Mouse (Mus musculus) heart, embryonic 13.5 days (tissue): ENCODE results near the gene Cdc40. TPM values are rescaled to one million over a fixed set of nuclear protein-coding genes. Genes with fewer than 3 reads are reported as not detected.

ENCODE experiments used
- ATAC-seq: fragments of 200-750 bp; cut with Nextera tagmentation; 2 replicates; pipeline ENCODE4 v1.8.0; 2017; ENCODE audit warnings: moderate TSS enrichment; ENCODE audit not compliant: insufficient number of reproducible peaks, low FRiP score, low TSS enrichment; ENCODE audit errors: extremely low read depth
- H3K27ac ChIP-seq: fragments of 300-500 bp; sonication (generic); replicated peaks from 2 replicates; pipeline ENCODE4 v1.5.1; 2015; ENCODE audit warnings: moderate library complexity, mild to moderate bottlenecking, inconsistent platforms
- H3K27me3 ChIP-seq: fragments of 300-500 bp; sonication (generic); replicated peaks from 2 replicates; pipeline ENCODE4 v1.6.1; 2015; ENCODE audit warnings: mild to moderate bottlenecking, inconsistent platforms
- H3K36me3 ChIP-seq: fragments of 300-500 bp; sonication (generic); 2 replicates; pipeline ENCODE4 v1.6.1; 2015; ENCODE audit warnings: mild to moderate bottlenecking, inconsistent platforms
- H3K4me1 ChIP-seq: fragments of 300-500 bp; sonication (generic); 2 replicates; pipeline ENCODE4 v1.6.1; 2015; ENCODE audit warnings: inconsistent platforms
- H3K4me2 ChIP-seq: fragments of 300-500 bp; sonication (generic); 2 replicates; pipeline ENCODE4 v1.6.1; 2015; ENCODE audit warnings: inconsistent platforms, mild to moderate bottlenecking, moderate library complexity
- H3K4me3 ChIP-seq: fragments of 300-500 bp; sonication (generic); 2 replicates; pipeline ENCODE4 v1.5.1; 2015; ENCODE audit warnings: moderate library complexity, mild to moderate bottlenecking, inconsistent platforms
- H3K9ac ChIP-seq: fragments of 300-500 bp; sonication (generic); 2 replicates; pipeline ENCODE4 v1.6.1; 2015; ENCODE audit warnings: inconsistent platforms, mild to moderate bottlenecking, moderate library complexity
- H3K9me3 ChIP-seq: fragments of 300-500 bp; sonication (generic); 2 replicates; pipeline ENCODE4 v1.6.1; 2016; ENCODE audit warnings: inconsistent platforms
- WGBS: fragments of 180-500 bp; shearing (Covaris S2); methylation state at CpG from one replicate; pipeline ENCODE4 v1.1.7; 2015; ENCODE audit warnings: mixed read lengths; 5-methylcytosine and 5-hydroxymethylcytosine counted together
- polyA plus RNA-seq: library from polyadenylated mRNA; unstranded; fragments of >200 nt; fragmentation: Nextera tagmentation; extraction: Ambion mirVana; gene quantifications from 2 replicates; pipeline ENCODE4 v1.2.1, GENCODE M21; 2015

Cdc40 gene
- polyA plus RNA-seq, result 19.9 and 21.2 TPM in 2 replicates

GRCm38 (mm10) chr10:40882831-40883643 is at the start of gene Cdc40, which contains the start of gene Wasf1:
Cdc40 (minus strand) TSS chr10:40883311.
Wasf1 (plus strand) TSS chr10:40883475.
- Histone ChIP-seq H3K27me3 (no peaks in the 10 kb centered on the region), H3K4me1 (peaks cover 44% of the 10 kb centered on the region), H3K4me2 (peak within 1 kb of the TSS; percentile 92), H3K36me3 (peaks cover 7% of the 10 kb centered on the region), H3K4me3 (peak within 1 kb of the TSS; percentile 96), H3K9me3 (no peaks in the 10 kb centered on the region), H3K27ac (peak within 1 kb of the TSS; percentile 92), H3K9ac (peak within 1 kb of the TSS; percentile 93)
- WGBS, result under 1% methylated on average over 44 of the region's 44 CpGs
- peak; percentile 97 for ATAC-seq

DNA sequence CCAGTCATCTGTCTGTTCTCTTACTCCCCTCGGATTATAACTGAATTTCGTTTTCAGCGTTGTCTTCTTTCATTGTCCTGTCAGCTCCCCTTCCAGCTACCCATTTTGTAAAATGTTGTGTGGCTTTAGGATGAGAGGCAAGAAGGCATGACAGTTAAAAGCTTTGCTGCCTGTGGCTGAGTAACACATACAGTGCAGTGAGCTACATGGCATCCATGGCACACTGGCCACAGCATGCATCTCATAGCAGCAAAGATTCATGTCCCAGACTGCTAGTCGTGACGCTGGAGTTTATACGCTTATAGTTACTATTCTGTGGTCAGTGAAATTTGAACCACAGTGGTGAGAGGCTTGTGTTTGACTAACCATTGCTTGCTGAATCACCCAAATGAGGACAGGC is 36.4 kb upstream of the Cdc40 start:
- Histone ChIP-seq H3K9me3 (no peaks in the 10 kb centered on the region), H3K4me1 (0 out of 2 replicates have a peak, but pooled peaks cover 4% of the 10 kb centered on the region), H3K4me3 (no peak overlapping the region), H3K36me3 (peaks cover 7% of the 10 kb centered on the region), H3K27me3 (no peaks in the 10 kb centered on the region), H3K27ac (no peak overlapping the region), H3K4me2 (no peak overlapping the region), H3K9ac (no peak overlapping the region)
- WGBS, result 84% methylated on average over 6 of the region's 6 CpGs
- ATAC-seq, result no peak

DNA sequence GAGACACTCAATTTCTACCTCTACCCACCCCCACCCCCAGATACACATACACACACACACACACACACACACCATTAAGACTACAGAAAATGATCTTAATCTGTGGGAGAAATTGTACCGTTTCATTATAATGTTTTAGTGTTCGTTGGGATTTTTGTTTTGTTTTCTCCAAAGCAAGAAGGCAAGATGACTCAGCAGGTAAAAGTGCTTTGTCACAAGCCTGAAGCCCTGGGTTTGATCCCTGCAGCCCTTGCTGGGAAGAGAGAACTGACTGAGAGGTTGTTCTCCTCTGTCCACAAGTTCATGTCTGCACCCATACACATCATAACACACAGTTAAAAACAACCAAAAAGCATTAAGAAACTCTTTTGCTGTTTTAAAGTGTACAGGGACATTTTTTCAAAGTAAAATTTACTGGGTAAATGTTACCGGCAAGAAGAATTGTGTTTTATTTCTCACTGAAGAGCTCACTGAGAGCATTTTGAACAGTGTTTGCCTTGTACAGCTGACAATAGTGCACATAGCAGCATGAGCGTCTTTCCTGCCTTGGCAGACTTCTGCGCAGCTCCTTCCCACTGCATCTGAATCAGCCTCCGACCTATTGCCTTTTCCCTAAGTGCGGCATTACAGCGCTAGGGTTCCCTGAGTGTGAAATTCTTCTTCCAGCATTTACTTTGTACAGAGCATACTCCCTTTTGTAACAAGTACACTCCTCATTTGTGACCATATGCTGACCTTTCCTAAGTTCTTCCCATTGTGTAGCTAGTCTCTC is 35.7 kb upstream of the Cdc40 start:
- H3K27ac ChIP-seq, result no peak overlapping the region
- H3K9ac ChIP-seq, result no peak overlapping the region
- no peaks in the 10 kb centered on the region for H3K27me3 ChIP-seq
- no peak for ATAC-seq
- H3K4me1 ChIP-seq, result 0 out of 2 replicates have a peak, but pooled peaks cover 4% of the 10 kb centered on the region
- H3K4me2 ChIP-seq, result no peak overlapping the region
- 80% methylated on average over 8 of the region's 8 CpGs for WGBS
- H3K9me3 ChIP-seq, result no peaks in the 10 kb centered on the region
- H3K4me3 ChIP-seq, result no peak overlapping the region
- peaks cover 7% of the 10 kb centered on the region for H3K36me3 ChIP-seq

- Histone ChIP-seq H3K27ac (no peak overlapping the region), H3K4me2 (no peak overlapping the region), H3K4me3 (no peak overlapping the region), H3K36me3 (no peaks in the 10 kb centered on the region; the same call in 1 of the 2 replicates), H3K9me3 (no peaks in the 10 kb centered on the region), H3K27me3 (no peaks in the 10 kb centered on the region), H3K9ac (no peak overlapping the region), H3K4me1 (peaks cover 11% of the 10 kb centered on the region; the same call in 1 of the 2 replicates)
- 79% methylated on average over 2 of the region's 2 CpGs for WGBS
- ATAC-seq, result no peak
These were observed 32.1 kb upstream of the Cdc40 start for GRCm38 (mm10) chr10:40915240-40915639.

DNA sequence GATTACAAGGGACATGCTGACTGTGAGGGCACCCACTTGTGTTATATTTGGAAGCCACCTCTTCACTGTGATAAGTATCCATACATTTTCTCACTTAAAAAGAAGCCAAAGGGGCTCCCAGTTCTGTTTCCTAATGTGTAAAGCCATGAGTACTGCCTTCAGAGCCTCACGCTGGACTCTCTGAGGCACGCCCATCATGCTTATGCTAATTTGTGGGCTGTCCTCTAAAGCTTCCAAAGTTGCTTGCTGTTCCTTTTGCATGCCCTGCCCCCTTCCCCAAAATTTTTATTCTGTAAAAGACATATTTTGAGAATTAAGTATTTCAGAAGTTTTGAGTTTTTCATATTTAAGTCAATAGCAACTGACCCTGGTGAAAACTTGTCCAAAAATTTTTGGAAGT is 27.7 kb upstream of the Cdc40 start:
- no peak for ATAC-seq
- peaks cover 18% of the 10 kb centered on the region for H3K4me1 ChIP-seq
- H3K4me2 ChIP-seq, result peak overlapping the region; percentile 50
- H3K9me3 ChIP-seq, result no peaks in the 10 kb centered on the region
- H3K36me3 ChIP-seq, result no peaks in the 10 kb centered on the region; the same call in 1 of the 2 replicates
- H3K4me3 ChIP-seq, result no peak overlapping the region
- no peak overlapping the region for H3K9ac ChIP-seq
- 39% methylated on average over 2 of the region's 2 CpGs for WGBS
- H3K27me3 ChIP-seq, result no peaks in the 10 kb centered on the region
- H3K27ac ChIP-seq, result peak overlapping the region; percentile 16; the same call in 1 of the 2 replicates

- H3K36me3 ChIP-seq, result no peaks in the 10 kb centered on the region; the same call in 1 of the 2 replicates
- peaks cover 18% of the 10 kb centered on the region for H3K4me1 ChIP-seq
- no peak overlapping the region for H3K4me3 ChIP-seq
- no peak overlapping the region for H3K27ac ChIP-seq
- ATAC-seq, result no peak
- H3K9me3 ChIP-seq, result no peaks in the 10 kb centered on the region
- H3K27me3 ChIP-seq, result no peaks in the 10 kb centered on the region
- no peak overlapping the region for H3K9ac ChIP-seq
- 33% methylated on average over 2 of the region's 2 CpGs for WGBS
- H3K4me2 ChIP-seq, result no peak overlapping the region
These were observed 25.5 kb upstream of the Cdc40 start for GRCm38 (mm10) chr10:40908580-40908979.

DNA sequence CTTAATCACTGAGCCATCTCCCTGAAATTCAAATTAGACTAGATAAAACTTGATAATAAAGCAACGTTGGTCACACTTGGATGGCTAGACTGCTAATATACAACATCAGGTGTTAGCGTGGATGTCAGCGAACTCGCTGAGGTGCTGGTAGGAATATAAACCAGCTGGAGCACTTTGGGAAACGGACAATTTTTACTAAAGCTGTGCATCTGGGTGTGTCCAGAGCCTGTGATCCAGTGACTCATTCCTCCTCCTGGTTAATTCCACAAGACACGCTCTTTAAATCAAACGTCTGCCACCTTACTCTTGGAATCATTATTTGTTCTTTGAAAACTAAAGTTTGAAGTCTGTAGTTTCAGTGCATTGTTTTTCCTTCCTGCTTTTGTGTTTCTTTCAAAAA is 23.7 kb upstream of the Cdc40 start:
- no peaks in the 10 kb centered on the region for H3K9me3 ChIP-seq
- H3K9ac ChIP-seq, result no peak overlapping the region
- H3K4me2 ChIP-seq, result no peak overlapping the region
- no peaks in the 10 kb centered on the region for H3K27me3 ChIP-seq
- 73% methylated on average over 7 of the region's 7 CpGs for WGBS
- H3K27ac ChIP-seq, result no peak overlapping the region
- H3K4me1 ChIP-seq, result peaks cover 18% of the 10 kb centered on the region
- H3K4me3 ChIP-seq, result no peak overlapping the region
- H3K36me3 ChIP-seq, result no peaks in the 10 kb centered on the region
- no peak for ATAC-seq

GRCm38 (mm10) chr10:40906131-40906530 is 23.0 kb upstream of the Cdc40 start:
- no peaks in the 10 kb centered on the region for H3K36me3 ChIP-seq
- no peak for ATAC-seq
- no peak overlapping the region for H3K9ac ChIP-seq
- no peaks in the 10 kb centered on the region for H3K27me3 ChIP-seq
- 31% methylated on average over 1 of the region's 1 CpGs for WGBS
- no peak overlapping the region for H3K4me2 ChIP-seq
- H3K9me3 ChIP-seq, result no peaks in the 10 kb centered on the region
- H3K4me3 ChIP-seq, result no peak overlapping the region
- no peak overlapping the region for H3K27ac ChIP-seq
- H3K4me1 ChIP-seq, result peaks cover 18% of the 10 kb centered on the region

- Histone ChIP-seq H3K4me2 (no peak overlapping the region), H3K4me1 (peaks cover 2% of the 10 kb centered on the region; the same call in 1 of the 2 replicates), H3K4me3 (no peak overlapping the region), H3K27ac (no peak overlapping the region), H3K9me3 (no peaks in the 10 kb centered on the region), H3K9ac (no peak overlapping the region), H3K36me3 (no peaks in the 10 kb centered on the region), H3K27me3 (no peaks in the 10 kb centered on the region)
- 78% methylated on average over 4 of the region's 4 CpGs for WGBS
- ATAC-seq, result no peak
These were observed 18.7 kb upstream of the Cdc40 start for GRCm38 (mm10) chr10:40901786-40902185.

- Histone ChIP-seq H3K9me3 (no peaks in the 10 kb centered on the region), H3K4me1 (0 out of 2 replicates have a peak, but pooled peaks cover 4% of the 10 kb centered on the region)
- 71% methylated on average over 5 of the region's 5 CpGs for WGBS
These were observed 13.5 kb upstream of the Cdc40 start for GRCm38 (mm10) chr10:40896656-40897055.

GRCm38 (mm10) chr10:40895765-40896164 is 12.7 kb upstream of the Cdc40 start:
- Histone ChIP-seq H3K27me3 (no peaks in the 10 kb centered on the region), H3K36me3 (no peaks in the 10 kb centered on the region), H3K4me2 (no peak overlapping the region), H3K9me3 (no peaks in the 10 kb centered on the region), H3K27ac (no peak overlapping the region), H3K4me3 (no peak overlapping the region), H3K4me1 (0 out of 2 replicates have a peak, but pooled peaks cover 4% of the 10 kb centered on the region), H3K9ac (no peak overlapping the region)
- 91% methylated on average over 12 of the region's 12 CpGs for WGBS
- ATAC-seq, result no peak

More at GRCm38 (mm10) chr10:40896656-40897055, 13.5 kb upstream of the Cdc40 start:
- no peak overlapping the region for H3K9ac ChIP-seq
- ATAC-seq, result no peak
- no peak overlapping the region for H3K27ac ChIP-seq
- H3K4me3 ChIP-seq, result no peak overlapping the region
- no peak overlapping the region for H3K4me2 ChIP-seq
- H3K27me3 ChIP-seq, result no peaks in the 10 kb centered on the region
- H3K36me3 ChIP-seq, result no peaks in the 10 kb centered on the region
